Mouse (Mus musculus) fat pad, adult 2 months (tissue): Measurements from ENCODE around the gene Psors1c2.

Experiments used
- DNase-seq: peaks from one replicate; pipeline ENCODE4 v3.0.0-alpha.2; 2011; ENCODE audit warnings: low read depth, low spot score; ENCODE audit errors: extremely low read depth

The Psors1c2 gene

GRCm38 (mm10) chr17:35516652-35517500 is 16.1 kb upstream of the Psors1c2 start, which contains the start of the genes Tcf19 and Cchcr1:
Tcf19 (minus strand) TSS chr17:35516824.
Cchcr1 (plus strand) TSS chr17:35517100.
- peak; percentile 67 for DNase-seq

GRCm38 (mm10) chr17:35517526-35517925 is 15.5 kb upstream of the Psors1c2 start:
- no peak for DNase-seq

DNA sequence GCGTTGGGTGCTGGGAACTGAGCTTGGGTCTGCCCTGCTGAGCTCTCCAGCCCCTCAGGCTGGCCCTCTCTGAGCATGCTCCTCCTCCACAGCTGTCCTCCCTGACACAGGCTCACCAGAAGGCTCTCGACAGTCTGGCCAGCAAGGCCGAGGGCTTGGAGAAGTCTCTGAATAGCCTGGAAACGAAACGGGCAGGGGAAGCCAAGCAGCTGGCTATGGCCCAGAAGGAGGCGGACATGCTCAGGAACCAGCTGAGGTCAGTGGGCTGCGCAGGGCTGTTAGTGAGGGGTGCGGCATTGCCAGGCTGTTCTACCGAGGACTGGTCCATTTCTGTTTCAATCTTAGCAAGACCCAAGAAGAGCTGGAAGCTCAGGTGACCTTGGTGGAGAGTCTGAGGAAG is 8.6 kb upstream of the Psors1c2 start:
- DNase-seq, result no peak

- no peak for DNase-seq
Measured at GRCm38 (mm10) chr17:35526644-35527043, 6.4 kb upstream of the Psors1c2 start.

- no peak for DNase-seq
Measured at GRCm38 (mm10) chr17:35532360-35532759, 641 bp upstream of the Psors1c2 start.

DNA sequence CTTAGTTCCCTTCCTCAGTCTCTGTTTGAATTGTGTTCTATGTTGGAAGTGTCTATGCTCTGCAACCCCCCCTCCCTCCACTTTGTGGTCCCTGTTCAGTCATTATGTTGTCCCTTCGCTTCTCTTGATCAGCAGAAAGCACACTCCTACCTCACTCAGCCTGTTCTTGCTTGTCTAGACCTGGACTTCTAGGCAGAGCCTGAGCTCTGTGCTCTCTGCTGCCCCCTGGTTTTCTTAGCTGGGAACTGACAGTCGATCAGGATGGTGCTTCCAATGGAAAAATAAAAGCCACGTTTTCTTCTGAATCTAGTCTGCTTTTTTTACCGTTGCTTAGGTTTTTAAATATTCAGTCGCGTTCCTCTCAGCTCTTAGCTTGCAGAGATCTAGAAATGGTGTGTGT is 1.3 kb downstream of the Psors1c2 start:
- no peak for DNase-seq

DNA sequence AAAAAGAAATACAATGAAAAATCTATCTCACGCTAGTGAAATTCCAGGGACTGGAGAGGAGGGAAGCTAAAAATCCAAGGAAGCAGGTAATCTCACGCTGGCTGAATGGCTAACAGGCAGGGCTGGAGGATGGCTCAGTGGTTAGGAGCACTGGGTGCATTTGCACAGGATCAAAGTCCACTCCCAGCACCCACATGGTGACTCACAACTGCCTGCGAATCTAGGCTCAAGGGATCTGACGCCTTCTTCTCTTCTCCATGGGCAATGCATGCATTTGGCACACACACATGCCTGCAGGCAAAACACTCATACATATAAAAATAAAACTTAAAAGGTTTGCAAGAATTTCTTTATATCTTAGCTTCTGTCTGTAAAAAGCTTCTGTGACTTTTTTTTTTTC is 4.4 kb downstream of the Psors1c2 start:
- no peak for DNase-seq

- no peak for DNase-seq
Measured at GRCm38 (mm10) chr17:35538476-35538875, 5.5 kb downstream of the Psors1c2 start.

DNA sequence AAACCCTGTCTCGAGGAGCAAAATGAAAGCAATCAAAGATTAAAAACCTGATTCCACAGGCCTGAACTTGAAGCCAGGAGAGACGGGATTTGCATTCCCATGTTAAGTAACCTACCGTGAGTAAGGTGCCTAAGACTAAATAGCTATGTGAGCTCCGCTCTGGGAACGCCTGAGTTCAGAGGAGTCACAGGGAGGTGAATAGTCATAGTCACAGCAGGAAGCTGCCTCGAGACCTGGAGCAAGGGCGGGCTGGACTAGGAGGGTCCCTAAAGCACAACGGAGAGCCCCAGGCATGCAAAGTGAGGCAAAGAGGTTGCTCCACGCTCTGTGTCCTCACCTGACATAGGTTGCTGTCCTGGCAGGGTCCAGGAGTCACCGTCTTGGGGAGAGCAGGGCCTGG is 6.5 kb downstream of the Psors1c2 start:
- no peak for DNase-seq

DNA sequence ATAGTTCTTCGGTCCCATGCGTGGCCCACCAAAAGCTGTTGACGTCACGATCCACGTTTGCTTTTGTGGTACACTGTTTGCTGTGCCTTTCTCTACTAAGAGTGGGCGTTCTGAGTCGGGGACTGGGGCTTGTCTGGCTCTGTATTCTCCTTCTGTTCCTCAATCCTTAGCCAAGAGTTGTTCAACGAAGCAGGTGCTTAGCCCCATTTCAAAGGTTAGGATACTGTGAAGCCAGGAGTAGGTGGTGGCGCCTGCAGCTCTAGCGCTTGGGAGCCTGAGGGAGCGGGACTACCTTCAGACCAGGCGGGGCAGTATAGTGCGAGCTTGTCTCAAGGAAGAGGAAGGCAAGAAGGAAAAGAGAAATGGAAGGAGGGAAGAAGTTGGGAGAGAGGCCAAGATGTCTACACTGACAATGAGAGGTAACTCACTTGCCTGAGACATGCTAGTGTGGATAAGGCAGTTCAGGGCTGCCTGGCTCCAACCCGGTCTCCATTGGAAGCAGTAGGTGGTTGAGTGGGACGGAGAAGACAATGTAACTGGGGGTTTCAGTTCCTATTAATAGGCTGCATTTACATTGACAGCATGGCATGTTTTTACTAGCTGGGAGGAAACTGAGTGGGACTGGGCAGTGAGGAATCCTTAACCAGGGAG is 9.9 kb downstream of the Psors1c2 start:
- DNase-seq, result peak; percentile 8

DNA sequence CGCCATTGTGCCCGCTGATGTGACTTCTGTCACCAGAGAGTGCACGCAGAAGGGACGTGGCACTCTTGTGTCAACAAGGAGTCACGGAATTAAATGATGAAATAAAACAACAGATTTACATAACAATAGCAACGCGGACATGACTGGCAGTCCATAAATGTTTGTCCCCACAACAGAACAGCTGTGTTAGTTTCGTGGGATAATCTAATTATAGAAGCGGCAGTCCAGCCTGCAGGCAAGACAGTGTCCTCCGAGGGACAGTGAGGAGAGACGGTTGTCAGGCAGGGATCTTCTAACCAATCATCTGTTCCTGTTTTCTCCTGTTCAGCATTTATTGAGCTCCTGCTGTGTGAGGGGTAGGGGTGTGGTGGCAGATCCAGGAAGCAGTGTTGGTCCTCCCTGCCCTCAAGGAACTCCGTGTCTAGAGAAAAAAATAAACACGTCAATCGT is 10.4 kb downstream of the Psors1c2 start:
- DNase-seq, result no peak

- no peak for DNase-seq
Measured at GRCm38 (mm10) chr17:35544001-35544400, 11.0 kb downstream of the Psors1c2 start.

DNA sequence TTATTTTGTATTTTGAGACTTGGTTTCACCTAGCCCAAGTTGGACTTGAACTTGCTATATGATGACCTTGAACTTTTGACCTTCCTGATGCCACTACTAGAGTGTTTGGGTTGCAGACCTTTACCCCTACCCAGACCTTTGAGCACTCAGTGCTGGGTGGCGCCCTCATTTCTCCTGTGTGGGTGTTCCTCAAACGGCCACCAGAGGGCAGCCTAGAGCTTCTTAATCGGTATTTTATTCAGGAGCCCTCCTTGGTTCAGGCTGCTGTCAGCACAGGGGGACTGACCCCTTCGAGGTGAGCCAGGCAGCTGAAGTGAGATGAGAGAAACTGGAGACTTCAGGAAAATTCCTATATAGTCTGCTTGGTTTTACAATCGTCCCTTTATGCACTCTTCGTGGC is 11.7 kb downstream of the Psors1c2 start:
- DNase-seq, result no peak

DNA sequence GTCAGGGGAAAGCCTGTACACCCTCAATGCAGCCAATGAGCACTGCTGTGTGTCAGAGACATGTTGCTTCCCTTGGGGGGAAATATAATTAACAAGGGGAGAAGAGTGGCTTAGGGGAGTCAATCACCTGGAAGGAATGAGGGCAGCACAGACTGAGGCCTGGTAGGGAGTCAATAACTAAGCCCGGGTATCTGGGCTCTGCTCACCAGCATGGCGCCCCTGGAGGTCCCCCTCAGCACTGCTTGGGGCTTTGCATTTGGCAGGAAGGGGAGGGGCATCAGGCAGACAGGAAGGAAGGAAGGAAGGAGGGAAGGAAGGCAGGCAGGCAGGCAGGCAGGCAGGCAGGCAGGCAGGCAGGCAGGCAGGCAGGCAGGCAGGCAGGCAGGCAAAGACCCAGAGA is 14.5 kb downstream of the Psors1c2 start:
- DNase-seq, result no peak

- DNase-seq, result no peak
Measured at GRCm38 (mm10) chr17:35548636-35549035, 15.6 kb downstream of the Psors1c2 start.

DNA sequence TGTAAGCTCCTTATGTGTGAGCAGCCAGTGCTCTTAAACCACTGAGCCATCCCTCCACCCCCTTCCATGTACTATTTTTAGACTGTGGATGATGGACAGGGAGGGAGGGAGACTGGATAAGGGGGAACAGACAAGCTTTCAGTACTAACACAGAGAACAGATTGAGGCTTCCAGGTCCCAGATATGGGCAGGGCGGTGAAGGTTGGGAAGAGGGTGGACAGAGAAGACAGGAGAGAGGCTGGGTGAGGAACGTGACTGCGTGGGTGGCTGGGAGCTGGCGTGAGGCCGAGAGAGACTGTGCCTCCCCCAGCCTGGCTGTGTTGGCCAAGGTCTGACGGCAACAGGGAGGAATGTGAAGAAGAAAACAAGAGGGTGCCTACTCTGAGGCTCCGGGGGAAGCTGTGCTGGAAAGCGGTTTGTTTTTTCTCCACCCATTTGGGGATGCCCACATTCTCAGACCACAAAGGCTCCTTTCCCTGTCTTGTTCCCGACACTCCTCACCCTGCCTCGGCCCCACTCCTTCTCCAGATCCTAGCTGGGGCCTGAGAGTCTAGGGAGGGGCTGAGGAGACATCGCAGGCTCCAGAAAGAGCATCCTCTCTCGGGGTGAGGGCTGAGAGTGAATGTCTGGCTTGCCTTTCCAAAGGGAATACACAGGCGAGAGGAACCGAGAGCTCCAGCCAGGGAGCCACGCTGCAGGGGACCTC is 16.6 kb downstream of the Psors1c2 start:
- peak; percentile 10 for DNase-seq

GRCm38 (mm10) chr17:35550143-35550494 is 17.1 kb downstream of the Psors1c2 start:
- DNase-seq, result no peak

- DNase-seq, result no peak
Measured at GRCm38 (mm10) chr17:35550871-35551270, 17.9 kb downstream of the Psors1c2 start.

- no peak for DNase-seq
Measured at GRCm38 (mm10) chr17:35551881-35552414, 18.9 kb downstream of the Psors1c2 start, which contains the start of gene Cdsn. Cdsn (plus strand) TSS chr17:35552128.

DNA sequence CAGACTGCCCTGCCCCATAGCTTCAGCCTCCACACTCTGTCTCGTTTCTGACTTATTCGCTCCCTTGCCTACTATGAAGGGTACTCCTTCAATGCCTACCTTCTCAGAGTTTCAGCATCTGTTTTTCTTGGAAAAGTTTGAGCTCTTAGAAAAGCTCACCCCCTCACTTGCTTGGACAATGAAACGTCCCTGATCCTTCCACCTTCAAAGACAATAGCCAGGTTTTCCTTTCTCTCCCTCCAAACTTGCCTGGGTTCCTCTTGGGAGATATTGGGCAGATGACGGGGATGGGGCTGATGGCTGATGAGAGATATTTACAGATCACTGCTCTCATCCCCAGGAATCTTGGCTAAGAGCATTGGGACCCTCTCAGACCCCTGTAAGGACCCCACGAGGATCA is 21.3 kb downstream of the Psors1c2 start:
- no peak for DNase-seq

DNA sequence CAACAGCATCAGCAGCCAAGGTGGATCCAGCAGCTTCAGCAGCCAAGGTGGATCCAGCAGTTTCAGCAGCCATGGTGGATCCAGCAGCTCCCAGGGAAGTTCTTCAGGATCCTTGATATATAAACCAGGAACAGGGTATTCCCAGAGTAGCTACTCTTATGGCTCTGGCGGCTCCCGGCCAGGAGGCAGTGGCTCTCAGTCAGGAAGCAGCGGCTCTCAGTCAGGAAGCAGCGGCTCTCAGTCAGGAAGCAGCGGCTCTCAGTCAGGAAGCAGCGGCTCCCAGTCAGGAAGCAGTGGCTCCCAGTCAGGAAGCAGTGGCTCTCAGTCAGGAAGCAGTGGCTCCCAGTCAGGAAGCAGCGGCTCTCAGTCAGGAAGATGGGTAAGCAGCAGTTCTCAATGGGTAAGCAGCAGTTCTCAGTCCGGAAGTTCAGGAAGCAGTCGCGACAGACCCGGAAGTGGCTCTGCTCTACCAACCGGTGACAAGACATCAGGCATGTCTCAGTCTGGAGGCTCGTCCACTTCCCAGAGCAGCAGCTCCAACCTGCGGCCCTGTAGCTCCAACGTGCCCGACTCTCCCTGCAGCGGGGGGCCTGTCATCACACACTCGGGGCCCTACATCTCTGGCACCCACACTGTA is 21.9 kb downstream of the Psors1c2 start:
- DNase-seq, result no peak
